Mouse (Mus musculus) neural tube, embryonic 11.5 days (tissue): ENCODE data around the gene Phkb. TPM values are rescaled to one million over a fixed set of nuclear protein-coding genes. Genes with fewer than 3 reads are reported as not detected.
"Not testable (repeated sequence)": the region's sequence is repeated elsewhere in the genome, so short reads cannot be mapped to it uniquely, and the experiment has no call there.

Source experiments
- ATAC-seq: fragments of 200-750 bp; cut with Nextera tagmentation; 2 replicates; pipeline ENCODE4 v1.8.0; 2017; ENCODE audit warnings: moderate number of reproducible peaks, mild to moderate bottlenecking, moderate TSS enrichment, moderate library complexity; ENCODE audit not compliant: insufficient read depth, low FRiP score, low TSS enrichment
- DNase-seq: peaks from one replicate; pipeline ENCODE4 v3.0.0-alpha.2; 2015; ENCODE audit warnings: low spot score
- H3K27ac ChIP-seq: fragments of 300-500 bp; sonication (generic); 2 replicates; pipeline ENCODE4 v1.5.1; 2014; ENCODE audit warnings: low read depth, mild to moderate bottlenecking, low read length
- H3K27me3 ChIP-seq: fragments of 300-500 bp; sonication (generic); 2 replicates; pipeline ENCODE4 v1.6.1; 2014; ENCODE audit warnings: mild to moderate bottlenecking, low read length, mixed read lengths; ENCODE audit not compliant: control insufficient read depth, insufficient read depth
- H3K36me3 ChIP-seq: fragments of 300-500 bp; sonication (generic); 2 replicates; pipeline ENCODE4 v1.6.1; 2014; ENCODE audit warnings: mild to moderate bottlenecking, low read length, moderate library complexity, mixed read lengths; ENCODE audit not compliant: control insufficient read depth, insufficient read depth
- H3K4me1 ChIP-seq: fragments of 300-500 bp; sonication (generic); 2 replicates; pipeline ENCODE4 v1.6.1; 2014; ENCODE audit warnings: low read length, mixed read lengths; ENCODE audit not compliant: control insufficient read depth, insufficient read depth
- H3K4me2 ChIP-seq: fragments of 300-500 bp; sonication (generic); 2 replicates; pipeline ENCODE4 v1.6.1; 2014; ENCODE audit warnings: low read depth, mild to moderate bottlenecking, moderate library complexity
- H3K4me3 ChIP-seq: fragments of 300-500 bp; sonication (generic); 2 replicates; pipeline ENCODE4 v1.5.1; 2014; ENCODE audit warnings: low read depth, low read length
- H3K9ac ChIP-seq: fragments of 300-500 bp; sonication (generic); 2 replicates; pipeline ENCODE4 v1.6.1; 2014; ENCODE audit warnings: mild to moderate bottlenecking, low read length
- H3K9me3 ChIP-seq: fragments of 300-500 bp; sonication (generic); 2 replicates; pipeline ENCODE4 v1.6.1; 2016; ENCODE audit warnings: low read length; ENCODE audit not compliant: control insufficient read depth
- WGBS: fragments of 180-500 bp; shearing (Covaris S2); extraction: QIAGEN DNeasy Blood & Tissue Kit; methylation state at CpG from one replicate; pipeline ENCODE4 v1.1.7; 2014; 5-methylcytosine and 5-hydroxymethylcytosine counted together
- polyA plus RNA-seq: library from polyadenylated mRNA; unstranded; fragments of >200 nt; fragmentation: Nextera tagmentation; extraction: Ambion mirVana; gene quantifications from 2 replicates; pipeline ENCODE4 v1.2.1, GENCODE M21; 2014

Gene Phkb
- polyA plus RNA-seq, 1 experiment from 2014 or later = 45.1 TPM

GRCm38 (mm10) chr8:85854220-85855123 is 13.7 kb downstream of the Phkb start:
- DNase-seq = no peak
- Histone ChIP-seq H3K4me1 (no peaks in the 10 kb centered on the region), H3K4me3 (no peak overlapping the region), H3K36me3 (no peaks in the 10 kb centered on the region), H3K4me2 (no peak overlapping the region), H3K27ac (no peak overlapping the region), H3K9me3 (no peaks in the 10 kb centered on the region), H3K9ac (no peak overlapping the region), H3K27me3 (no peaks in the 10 kb centered on the region)
- no peak for ATAC-seq
- WGBS = 87% methylated on average over 19 of the region's 19 CpGs

DNA sequence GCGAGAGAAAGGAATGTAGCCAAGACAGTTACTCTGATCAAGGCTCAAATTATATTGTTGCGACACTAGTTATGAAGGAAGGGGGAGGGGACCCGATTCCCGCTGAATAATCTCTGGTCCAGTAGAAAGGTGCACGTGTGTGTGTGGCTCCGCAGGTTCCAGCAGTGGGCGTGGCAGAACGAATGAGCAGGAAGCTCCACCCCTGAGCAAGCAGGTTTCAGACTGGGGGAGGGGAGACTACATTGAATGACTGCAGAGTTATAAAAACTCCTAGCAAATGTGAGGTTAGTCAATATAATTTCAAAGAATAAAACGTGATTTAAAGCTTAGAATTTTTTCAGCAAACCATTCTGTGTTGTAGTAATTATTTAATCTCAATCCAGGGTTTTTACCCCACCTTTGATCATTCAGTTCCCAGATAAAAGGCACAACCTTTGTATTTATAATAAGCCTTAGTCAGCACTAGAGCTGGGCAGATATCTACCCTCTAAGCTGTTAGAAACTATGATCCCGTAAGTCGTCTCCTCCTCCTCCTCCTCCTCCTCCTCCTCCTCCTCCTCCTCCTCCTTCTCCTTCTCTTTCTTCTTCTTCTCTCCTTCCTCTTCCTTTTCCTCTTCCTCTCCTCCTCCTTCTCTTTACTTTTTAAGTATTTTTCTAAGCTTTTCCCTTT is 16.6 kb downstream of the Phkb start:
- not testable (repeated sequence) for H3K4me3 ChIP-seq, H3K27me3 ChIP-seq, H3K9ac ChIP-seq, H3K4me2 ChIP-seq, H3K36me3 ChIP-seq, H3K9me3 ChIP-seq, ATAC-seq, H3K27ac ChIP-seq, H3K4me1 ChIP-seq, DNase-seq
- 42% methylated on average over 11 of the region's 11 CpGs for WGBS

DNA sequence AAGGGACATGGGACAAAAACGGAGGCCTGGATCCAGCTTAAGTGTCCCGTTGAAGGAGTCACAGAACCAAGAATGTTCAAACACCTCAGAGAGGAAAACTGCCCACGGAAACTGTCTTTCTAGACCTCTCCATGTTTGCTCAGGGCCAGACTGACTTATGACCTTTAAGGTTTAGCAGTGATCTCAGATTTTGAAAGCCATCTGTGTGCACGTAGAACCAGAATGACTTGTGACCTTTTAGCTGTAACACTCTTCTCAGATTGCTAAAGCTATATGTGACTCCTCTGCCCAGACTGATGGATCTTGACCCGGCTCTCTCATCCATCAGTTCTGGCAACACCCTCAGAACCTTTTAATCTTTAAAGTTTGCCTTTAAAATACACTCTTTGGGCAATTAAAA is 19.9 kb downstream of the Phkb start:
- ATAC-seq (no peak), DNase-seq (no peak)
- Histone ChIP-seq H3K9me3 (no peaks in the 10 kb centered on the region), H3K9ac (no peak overlapping the region), H3K27me3 (no peaks in the 10 kb centered on the region), H3K4me3 (no peak overlapping the region), H3K36me3 (no peaks in the 10 kb centered on the region), H3K27ac (no peak overlapping the region), H3K4me1 (no peaks in the 10 kb centered on the region), H3K4me2 (no peak overlapping the region)
- WGBS = 70% methylated on average over 5 of the region's 5 CpGs

DNA sequence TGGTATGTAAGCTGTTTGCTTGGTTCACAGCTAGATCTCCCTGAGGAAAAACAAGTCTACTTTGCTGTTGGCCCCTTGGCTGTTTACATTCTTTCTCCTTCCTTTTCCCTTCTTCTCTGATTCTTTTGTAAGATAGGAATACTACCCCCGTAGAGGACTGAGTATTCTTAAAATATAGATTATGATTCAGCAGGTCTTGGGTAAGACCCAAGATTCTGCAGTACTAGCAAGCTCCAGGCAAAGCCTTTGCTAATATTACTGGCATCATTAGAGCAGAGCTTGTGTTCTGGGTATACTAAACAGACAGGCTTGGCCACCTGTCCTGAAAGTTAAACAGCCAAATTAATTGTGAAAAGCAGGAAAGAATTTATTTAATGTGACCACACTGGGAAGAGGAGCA is 21.6 kb downstream of the Phkb start:
- no peak overlapping the region for H3K4me2 ChIP-seq
- H3K27me3 ChIP-seq = no peaks in the 10 kb centered on the region
- no peaks in the 10 kb centered on the region for H3K9me3 ChIP-seq
- H3K36me3 ChIP-seq = no peaks in the 10 kb centered on the region
- H3K4me1 ChIP-seq = no peaks in the 10 kb centered on the region
- 97% methylated on average over 1 of the region's 1 CpGs for WGBS
- ATAC-seq (no peak), DNase-seq (no peak)
- no peak overlapping the region for H3K4me3 ChIP-seq
- H3K9ac ChIP-seq = no peak overlapping the region
- H3K27ac ChIP-seq = no peak overlapping the region

- H3K9me3 ChIP-seq = no peaks in the 10 kb centered on the region
- H3K36me3 ChIP-seq = no peaks in the 10 kb centered on the region
- no peak for DNase-seq
- WGBS = 93% methylated on average over 2 of the region's 2 CpGs
- H3K4me1 ChIP-seq = no peaks in the 10 kb centered on the region
- ATAC-seq = no peak
- H3K4me2 ChIP-seq = no peak overlapping the region
- H3K9ac ChIP-seq = no peak overlapping the region
- H3K27ac ChIP-seq = no peak overlapping the region
- no peak overlapping the region for H3K4me3 ChIP-seq
- no peaks in the 10 kb centered on the region for H3K27me3 ChIP-seq
These were observed 30.9 kb downstream of the Phkb start for GRCm38 (mm10) chr8:85871660-85872059.

DNA sequence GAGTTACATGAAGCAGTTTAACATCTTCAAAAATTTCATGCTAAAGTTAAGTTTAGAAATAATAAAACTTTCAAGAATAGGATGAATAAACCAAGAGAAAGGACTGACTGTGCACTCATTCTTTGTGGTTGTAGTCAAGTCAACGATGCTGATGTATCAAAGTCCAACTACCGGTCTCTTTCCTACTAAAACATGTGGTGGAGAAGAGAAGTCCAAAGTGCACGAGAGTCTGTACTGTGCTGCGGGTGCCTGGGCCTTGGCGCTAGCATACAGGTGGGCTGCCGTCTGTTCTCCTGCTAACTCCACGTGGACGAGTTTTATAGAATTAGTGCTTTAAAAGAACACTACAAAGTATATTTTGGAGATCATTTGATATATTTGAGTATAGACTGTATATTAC is 37.2 kb downstream of the Phkb start:
- no peak overlapping the region for H3K4me2 ChIP-seq
- H3K27me3 ChIP-seq = no peaks in the 10 kb centered on the region
- ATAC-seq (no peak), DNase-seq (no peak)
- no peaks in the 10 kb centered on the region for H3K9me3 ChIP-seq
- H3K9ac ChIP-seq = no peak overlapping the region
- H3K36me3 ChIP-seq = no peaks in the 10 kb centered on the region
- no peak overlapping the region for H3K4me3 ChIP-seq
- H3K4me1 ChIP-seq = no peaks in the 10 kb centered on the region
- no peak overlapping the region for H3K27ac ChIP-seq
- whole genome bisulfite sequencing = 95% methylated on average over 8 of the region's 8 CpGs

GRCm38 (mm10) chr8:85879624-85880023 is 38.9 kb downstream of the Phkb start:
- DNase-seq = no peak
- Histone ChIP-seq H3K27ac (no peak overlapping the region), H3K4me3 (no peak overlapping the region), H3K4me2 (no peak overlapping the region), H3K9ac (no peak overlapping the region), H3K9me3 (no peaks in the 10 kb centered on the region), H3K4me1 (no peaks in the 10 kb centered on the region), H3K27me3 (no peaks in the 10 kb centered on the region), H3K36me3 (no peaks in the 10 kb centered on the region)
- no peak for ATAC-seq
- 95% methylated on average over 7 of the region's 7 CpGs for WGBS

DNA sequence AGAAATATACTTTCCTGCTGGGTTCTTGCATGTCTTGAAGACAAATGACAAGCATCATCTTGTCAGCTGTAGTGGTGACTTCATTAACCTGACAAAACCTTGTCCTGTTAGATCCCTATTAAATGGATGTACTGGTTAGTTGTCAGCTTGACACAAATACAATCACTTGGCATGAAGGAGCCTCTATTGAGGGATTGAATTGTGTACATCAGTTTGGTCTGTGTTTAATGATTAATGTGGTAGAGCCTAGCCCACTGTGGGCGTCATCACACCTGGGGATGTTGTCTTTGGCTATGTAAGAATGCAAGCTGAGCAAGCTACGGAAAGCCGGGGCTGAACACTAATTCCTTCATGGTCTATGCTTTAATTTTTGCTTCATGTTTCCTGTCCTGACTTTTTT is 44.1 kb downstream of the Phkb start:
- DNase-seq (no peak), ATAC-seq (no peak)
- no peaks in the 10 kb centered on the region for H3K4me1 ChIP-seq
- H3K27ac ChIP-seq = no peak overlapping the region
- H3K36me3 ChIP-seq = no peaks in the 10 kb centered on the region
- no peak overlapping the region for H3K4me3 ChIP-seq
- 89% methylated on average over 3 of the region's 3 CpGs for WGBS
- no peak overlapping the region for H3K9ac ChIP-seq
- no peak overlapping the region for H3K4me2 ChIP-seq
- no peaks in the 10 kb centered on the region for H3K27me3 ChIP-seq
- H3K9me3 ChIP-seq = no peaks in the 10 kb centered on the region

GRCm38 (mm10) chr8:85897636-85898035 is 56.9 kb downstream of the Phkb start:
- H3K9ac ChIP-seq = no peak overlapping the region
- H3K4me2 ChIP-seq = no peak overlapping the region
- H3K36me3 ChIP-seq = no peaks in the 10 kb centered on the region
- no peaks in the 10 kb centered on the region for H3K27me3 ChIP-seq
- H3K4me3 ChIP-seq = no peak overlapping the region
- DNase-seq = no peak
- H3K27ac ChIP-seq = no peak overlapping the region
- WGBS = 98% methylated on average over 2 of the region's 2 CpGs
- no peak for ATAC-seq
- H3K4me1 ChIP-seq = no peaks in the 10 kb centered on the region
- no peaks in the 10 kb centered on the region for H3K9me3 ChIP-seq
